Mouse (Mus musculus) v-Abl transformed pro-B cells (cell line): ENCODE measurements around the gene Gm21663.
"Not testable (repeated sequence)": the region's sequence is repeated elsewhere in the genome, so short reads cannot be mapped to it uniquely, and the experiment has no call there.

Experiments used
- in situ Hi-C, 2 experiments: fragments of 400-800 bp; cut with MboI; formaldehyde crosslinking; loops; one replicate each; pipeline ENCODE4 v1.15.1; 2025; ENCODE audit not compliant: unreplicated experiment in 2 of 2

The Gm21663 gene

DNA sequence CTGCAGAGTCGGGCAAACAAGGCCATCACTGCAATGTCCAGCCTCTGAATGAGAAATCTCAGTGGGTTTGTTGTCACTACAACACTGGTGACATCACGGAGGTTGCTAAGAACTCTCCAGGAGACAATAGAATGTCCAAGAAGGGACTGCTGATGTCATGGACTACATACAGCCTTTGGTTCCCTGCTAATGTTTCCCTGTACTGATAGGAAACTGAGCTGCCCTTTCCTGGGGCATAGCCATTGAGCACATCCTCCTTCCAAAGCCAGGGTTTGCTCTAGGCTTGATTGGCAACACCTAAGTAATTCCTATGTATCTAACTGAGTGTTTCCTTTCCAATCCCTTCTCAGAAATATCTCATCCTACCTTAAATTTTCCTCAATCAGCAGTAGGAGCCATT, at the start of gene Gm21663:
Gene Gm21663, minus strand, starts transcription at position 101 of the 400 bp plus-strand sequence.
- in situ Hi-C loops, result loop anchor here in 1 of 2 experiments (25.0 kb wide), 1 partner anchor 95 kb away; the partner anchor contains the start of gene Speer4a

DNA sequence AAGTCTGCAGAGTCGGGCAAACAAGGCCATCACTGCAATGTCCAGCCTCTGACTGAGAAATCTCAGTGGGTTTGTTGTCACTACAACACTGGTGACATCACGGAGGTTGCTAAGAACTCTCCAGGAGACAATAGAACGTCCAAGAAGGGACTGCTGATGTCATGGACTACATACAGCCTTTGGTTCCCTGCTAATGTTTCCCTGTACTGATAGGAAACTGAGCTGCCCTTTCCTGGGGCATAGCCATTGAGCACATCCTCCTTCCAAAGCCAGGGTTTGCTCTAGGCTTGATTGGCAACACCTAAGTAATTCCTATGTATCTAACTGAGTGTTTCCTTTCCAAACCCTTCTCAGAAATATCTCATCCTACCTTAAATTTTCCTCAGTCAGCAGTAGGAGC, 46.4 kb upstream of the Gm21663 start, which contains the start of gene Gm21698:
Gene Gm21698, minus strand, starts transcription at position 101 of the 400 bp plus-strand sequence.
- in situ Hi-C loops, result not testable (repeated sequence)

DNA sequence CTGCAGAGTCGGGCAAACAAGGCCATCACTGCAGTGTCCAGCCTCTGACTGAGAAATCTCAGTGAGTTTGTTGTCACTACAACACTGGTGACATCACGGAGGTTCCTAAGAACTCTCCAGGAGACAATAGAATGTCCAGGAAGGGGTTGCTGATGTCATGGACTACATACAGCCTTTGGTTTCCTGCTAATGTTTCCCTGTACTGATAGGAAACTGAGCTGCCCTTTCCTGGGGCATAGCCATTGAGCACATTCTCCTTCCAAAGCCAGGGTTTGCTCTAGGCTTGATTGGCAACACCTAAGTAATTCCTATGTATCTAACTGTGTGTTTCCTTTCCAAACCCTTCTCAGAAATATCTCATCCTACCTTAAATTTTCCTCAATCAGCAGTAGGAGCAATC, 30.4 kb upstream of the Gm21663 start, which contains the start of gene Gm21680:
Gene Gm21680, minus strand, starts transcription at position 101 of the 400 bp plus-strand sequence.
- in situ Hi-C loops, result not testable (repeated sequence)

DNA sequence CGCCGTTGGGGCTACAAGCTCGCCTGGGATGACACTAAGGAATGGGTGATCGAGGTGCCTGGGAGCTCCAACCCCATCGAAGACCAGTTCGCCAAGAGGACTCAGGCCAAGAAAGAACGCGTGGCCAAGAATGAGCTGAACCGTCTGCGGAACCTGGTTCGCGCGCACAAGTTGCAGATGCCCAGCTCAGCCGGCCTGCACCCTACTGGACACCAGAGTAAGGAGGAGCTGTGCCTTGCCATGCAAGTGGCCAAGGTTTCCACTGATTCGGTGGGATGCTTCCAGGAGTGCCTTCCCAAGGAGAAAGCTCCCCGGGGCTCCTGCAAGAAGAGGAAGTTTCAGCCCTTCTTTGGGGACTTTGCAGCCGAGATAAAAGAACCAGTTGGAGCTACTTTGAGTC, 14.9 kb upstream of the Gm21663 start:
- in situ Hi-C loops, result not testable (repeated sequence)

DNA sequence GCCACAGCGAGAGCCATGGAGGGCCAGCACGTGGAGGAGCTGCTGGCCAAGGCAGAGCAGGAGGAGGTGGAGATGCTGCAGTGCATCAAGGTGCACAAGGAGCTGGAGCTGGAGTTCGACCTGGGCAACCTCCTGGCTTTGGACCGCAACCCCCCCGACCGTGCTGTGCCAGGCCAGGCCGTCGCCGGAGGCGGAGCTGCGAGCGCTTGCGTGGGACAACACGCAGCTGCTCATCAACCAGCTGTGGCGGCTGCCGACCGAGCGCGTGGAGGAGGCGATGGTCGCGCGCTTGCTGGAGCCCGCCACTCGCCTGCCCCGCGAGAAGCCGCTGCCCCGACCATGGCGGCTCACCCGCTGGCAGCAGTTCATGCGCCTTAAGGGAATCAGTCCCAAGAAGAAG, 14.4 kb upstream of the Gm21663 start:
- in situ Hi-C loops, result not testable (repeated sequence)

DNA sequence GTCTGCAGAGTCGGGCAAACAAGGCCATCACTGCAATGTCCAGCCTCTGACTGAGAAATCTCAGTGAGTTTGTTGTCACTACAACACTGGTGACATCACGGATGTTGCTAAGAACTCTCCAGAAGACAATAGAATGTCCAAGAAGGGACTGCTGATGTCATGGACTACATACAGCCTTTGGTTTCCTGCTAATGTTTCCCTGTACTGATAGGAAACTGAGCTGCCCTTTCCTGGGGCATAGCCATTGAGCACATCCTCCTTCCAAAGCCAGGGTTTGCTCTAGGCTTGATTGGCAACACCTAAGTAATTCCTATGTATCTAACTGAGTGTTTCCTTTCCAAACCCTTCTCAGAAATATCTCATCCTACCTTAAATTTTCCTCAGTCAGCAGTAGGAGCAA, 12.1 kb upstream of the Gm21663 start, which contains the start of gene Gm21671:
Gene Gm21671, minus strand, starts transcription at position 101 of the 400 bp plus-strand sequence.
- in situ Hi-C loops, result not testable (repeated sequence)

DNA sequence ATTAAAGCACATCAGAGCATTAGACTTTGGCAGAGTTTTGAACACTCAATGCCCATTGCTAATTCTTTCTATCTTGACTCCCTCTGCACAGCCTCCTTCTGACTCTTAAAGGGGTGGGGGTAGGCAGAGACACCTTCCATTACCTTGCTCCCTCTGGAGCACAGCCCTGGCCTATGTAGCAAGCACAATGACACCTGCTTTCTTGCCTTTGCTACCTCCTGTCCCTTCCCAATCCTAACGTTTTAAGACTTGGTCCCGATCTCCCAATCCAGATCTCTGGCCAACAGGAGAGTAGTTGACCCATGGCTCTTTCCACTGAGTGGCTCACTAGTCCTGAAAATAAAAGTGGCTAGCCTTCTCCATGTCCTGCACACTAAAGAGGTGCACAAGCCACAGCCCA, 3.2 kb upstream of the Gm21663 start:
- in situ Hi-C loops, result loop anchor here in 1 of 2 experiments (25.0 kb wide), 1 partner anchor 92 kb away; the partner anchor contains the start of gene Speer4a

DNA sequence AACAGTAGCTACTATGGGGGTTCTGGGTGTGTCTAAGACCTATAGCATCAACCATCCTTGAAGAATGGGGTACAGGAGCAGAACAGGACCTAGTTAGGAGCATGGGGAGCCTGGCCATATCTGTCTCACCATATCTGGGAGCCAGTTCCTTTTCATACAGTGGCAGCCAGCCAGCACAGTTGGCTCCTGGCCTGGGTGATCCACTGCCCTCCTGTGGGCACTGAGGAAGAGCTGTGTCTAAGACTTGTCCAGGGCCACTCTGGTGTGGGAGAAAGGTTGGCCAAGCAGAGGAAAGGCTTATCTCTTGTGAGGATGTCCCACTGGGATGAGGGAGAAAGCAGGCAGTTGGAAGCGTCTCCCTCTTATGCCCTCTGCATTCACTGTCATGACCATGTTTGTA, 50.9 kb downstream of the Gm21663 start:
- in situ Hi-C loops, result no loop called here

DNA sequence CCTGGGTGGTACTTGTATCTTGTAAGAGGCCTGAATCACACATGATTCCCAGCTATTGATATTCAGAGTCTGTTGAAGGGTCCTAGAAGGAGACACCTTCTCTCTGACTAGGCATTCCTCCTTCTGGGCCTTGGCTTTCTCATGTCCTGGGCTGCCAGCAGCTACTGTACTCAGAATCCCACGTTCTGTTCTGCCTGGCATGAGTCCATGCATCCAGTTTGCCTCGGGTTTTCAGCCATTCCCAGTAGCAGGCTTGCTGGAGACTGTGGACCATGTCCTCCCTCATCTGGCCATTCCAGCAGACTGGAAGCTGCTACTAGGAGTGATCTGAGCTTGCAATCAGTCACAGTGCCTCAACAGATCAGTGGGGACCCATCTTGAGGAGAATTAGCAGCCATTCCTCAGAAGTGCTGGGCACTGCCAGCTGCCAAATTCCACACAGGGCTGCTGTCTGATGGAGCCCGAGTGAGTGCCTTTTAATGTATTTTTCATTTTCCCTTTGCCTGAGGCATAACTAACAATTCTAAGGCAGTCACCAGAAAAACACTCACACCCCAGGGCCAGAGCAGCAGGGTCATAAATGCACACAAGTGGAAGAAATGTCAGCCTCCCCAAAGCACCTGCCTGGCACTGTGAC, 52.3 kb downstream of the Gm21663 start:
- in situ Hi-C loops, result no loop called here

DNA sequence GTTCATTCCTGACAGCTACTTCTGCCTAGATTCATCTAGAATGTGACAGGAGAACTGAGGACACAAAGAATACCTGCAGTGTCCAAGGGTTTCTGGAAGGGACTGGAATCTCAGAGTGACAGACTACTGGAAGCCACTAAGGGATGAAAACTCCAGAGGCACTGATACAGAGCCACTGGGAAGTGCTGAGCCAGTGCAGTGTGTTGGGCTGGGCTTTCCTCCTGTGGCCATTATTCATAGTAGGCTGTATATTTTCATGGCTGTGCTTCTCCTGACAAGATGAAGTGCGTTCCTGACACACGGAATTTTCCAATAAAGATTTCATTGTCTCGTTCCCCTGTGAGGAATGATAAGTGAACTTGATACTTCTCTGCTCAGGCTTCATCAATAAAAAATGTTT, 55.5 kb downstream of the Gm21663 start:
- in situ Hi-C loops, result no loop called here
